Mouse (Mus musculus) small intestine, adult 2 months (tissue): ENCODE results near the gene Csnk1d. TPM values are rescaled to one million over a fixed set of nuclear protein-coding genes. Genes with fewer than 3 reads are reported as not detected.

Source experiments
- H3K27ac ChIP-seq: fragments of 200-500 bp; 2 replicates; pipeline ENCODE4 v1.5.1; 2012; ENCODE audit warnings: low read depth, low read length, control low read depth, inconsistent platforms; ENCODE audit not compliant: insufficient read depth
- H3K27me3 ChIP-seq: fragments of 200-500 bp; 2 replicates; pipeline ENCODE4 v1.6.1; 2012; ENCODE audit warnings: mild to moderate bottlenecking, moderate library complexity, low read length, inconsistent platforms; ENCODE audit not compliant: control insufficient read depth, insufficient read depth
- H3K36me3 ChIP-seq: fragments of 200-500 bp; 2 replicates; pipeline ENCODE4 v1.6.1; 2012; ENCODE audit warnings: mild to moderate bottlenecking, low read length, control low read depth, inconsistent platforms; ENCODE audit not compliant: control insufficient read depth, insufficient read depth
- H3K4me1 ChIP-seq: fragments of 200-500 bp; 2 replicates; pipeline ENCODE4 v1.6.1; 2012; ENCODE audit warnings: low read length, inconsistent platforms, mixed read lengths; ENCODE audit not compliant: control insufficient read depth, insufficient read depth, insufficient read length
- H3K4me3 ChIP-seq: fragments of 200-500 bp; 2 replicates; pipeline ENCODE4 v1.5.1; 2012; ENCODE audit warnings: low read depth, mild to moderate bottlenecking, control low read depth, inconsistent platforms, low read length, moderate library complexity
- CTCF ChIP-seq: fragments of 200-500 bp; IDR thresholded peaks from 2 replicates; pipeline ENCODE4 v1.5.1; 2012; ENCODE audit warnings: low read depth, mild to moderate bottlenecking, control low read depth, inconsistent platforms, low read length, moderate library complexity, mixed read lengths; ENCODE audit not compliant: insufficient replicate concordance, insufficient read length; ENCODE audit errors: extremely low read depth
- POLR2A ChIP-seq: fragments of 200-500 bp; IDR thresholded peaks from 2 replicates; pipeline ENCODE4 v1.6.1; 2012; ENCODE audit warnings: low read depth, mild to moderate bottlenecking, control low read depth, inconsistent platforms, low read length, moderate library complexity
- WGBS: fragments of 180-500 bp; shearing (Covaris S2); methylation state at CpG from one replicate; pipeline ENCODE4 v1.1.7; 2018; 5-methylcytosine and 5-hydroxymethylcytosine counted together
- polyA plus RNA-seq: library from polyadenylated mRNA; depleted of rRNA; stranded (reverse); fragments of >200 nt; gene quantifications from 2 replicates; pipeline ENCODE4 v1.2.3, GENCODE M21; 2012

The Csnk1d gene
- polyA plus RNA-seq, 1 experiment: 60.8 TPM

DNA sequence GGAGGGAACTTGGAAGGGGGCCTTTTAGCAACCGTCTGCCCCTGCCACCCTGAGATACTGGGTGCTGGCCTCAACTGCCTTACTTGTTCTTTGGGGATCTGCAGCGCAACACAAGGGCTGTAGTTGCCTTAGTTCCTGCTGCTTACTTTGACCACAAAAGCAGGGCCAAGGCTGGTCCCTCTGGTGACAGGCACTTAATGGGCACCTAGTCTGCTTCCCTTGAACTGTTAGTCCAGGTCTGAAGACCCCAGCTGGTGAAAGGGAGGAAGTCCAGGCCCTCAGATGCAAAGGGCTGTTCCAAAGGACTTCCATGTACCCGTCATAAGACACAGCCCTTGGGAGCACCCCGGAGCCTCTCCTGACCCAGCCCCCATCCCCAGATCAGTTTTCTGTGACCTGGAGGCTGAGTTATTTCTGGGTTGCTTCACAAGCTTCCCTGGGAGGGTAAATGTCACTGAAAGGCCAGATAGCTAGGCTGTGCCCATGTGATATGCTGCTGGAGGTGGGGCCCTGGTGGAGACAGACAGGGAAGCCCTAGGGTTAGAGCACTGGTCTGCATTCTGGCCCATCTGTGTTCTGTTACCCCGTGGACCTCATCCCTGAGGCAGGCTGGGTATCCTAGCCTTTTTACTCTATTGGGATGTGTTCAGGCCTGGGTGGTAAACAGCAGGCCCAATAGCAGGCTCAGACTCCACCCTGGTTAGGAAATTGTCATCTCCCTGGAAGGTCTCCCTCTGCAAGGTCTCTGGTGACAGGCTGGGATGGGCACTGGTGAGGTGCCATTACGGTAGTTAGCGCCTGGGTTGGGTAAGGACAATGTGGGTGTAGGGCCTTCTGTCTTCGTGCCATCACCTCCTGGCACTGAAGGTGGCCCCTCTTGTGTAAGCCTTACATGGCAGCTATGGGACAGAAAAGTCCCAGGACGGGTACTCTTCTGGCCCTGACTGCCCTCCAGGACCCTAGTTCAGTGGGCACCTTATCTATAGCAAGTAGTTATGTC, 39.1 kb downstream of the Csnk1d start:
- H3K27me3 ChIP-seq: no peaks in the 10 kb centered on the region
- H3K27ac ChIP-seq: no peak overlapping the region
- H3K4me3 ChIP-seq: no peak overlapping the region
- no peak for TF ChIP-seq CTCF
- TF ChIP-seq POLR2A: no peak
- H3K4me1 ChIP-seq: peaks cover 29% of the 10 kb centered on the region
- 89% methylated on average over 9 of the region's 9 CpGs for WGBS
- H3K36me3 ChIP-seq: peaks cover 8% of the 10 kb centered on the region

DNA sequence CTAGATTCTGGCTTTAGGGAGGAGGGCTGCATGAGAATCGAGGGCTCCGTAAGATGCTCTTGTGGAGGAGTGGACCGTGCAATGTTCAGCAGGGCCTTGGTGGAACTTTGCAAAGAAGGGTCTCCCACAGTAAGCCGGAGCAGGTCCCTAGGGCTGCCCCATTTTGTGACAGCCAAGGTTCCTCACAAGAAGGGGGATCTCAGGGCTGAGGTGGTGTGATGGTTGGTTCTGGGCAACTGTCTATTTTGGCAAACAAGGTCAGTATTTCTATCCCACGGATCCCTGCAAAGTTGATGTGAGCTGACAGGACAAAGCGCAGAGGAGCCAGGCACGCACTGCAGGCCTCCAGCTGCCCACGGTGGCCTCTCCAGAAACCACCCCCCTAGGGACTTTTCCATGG, 39.9 kb downstream of the Csnk1d start:
- peaks cover 29% of the 10 kb centered on the region for H3K4me1 ChIP-seq
- WGBS: 48% methylated on average over 8 of the region's 8 CpGs
- no peak for TF ChIP-seq CTCF
- no peak for TF ChIP-seq POLR2A
- H3K4me3 ChIP-seq: peak overlapping the region; percentile 72
- no peaks in the 10 kb centered on the region for H3K27me3 ChIP-seq
- no peak overlapping the region for H3K27ac ChIP-seq
- no peaks in the 10 kb centered on the region; the same call in 1 of the 2 replicates for H3K36me3 ChIP-seq

DNA sequence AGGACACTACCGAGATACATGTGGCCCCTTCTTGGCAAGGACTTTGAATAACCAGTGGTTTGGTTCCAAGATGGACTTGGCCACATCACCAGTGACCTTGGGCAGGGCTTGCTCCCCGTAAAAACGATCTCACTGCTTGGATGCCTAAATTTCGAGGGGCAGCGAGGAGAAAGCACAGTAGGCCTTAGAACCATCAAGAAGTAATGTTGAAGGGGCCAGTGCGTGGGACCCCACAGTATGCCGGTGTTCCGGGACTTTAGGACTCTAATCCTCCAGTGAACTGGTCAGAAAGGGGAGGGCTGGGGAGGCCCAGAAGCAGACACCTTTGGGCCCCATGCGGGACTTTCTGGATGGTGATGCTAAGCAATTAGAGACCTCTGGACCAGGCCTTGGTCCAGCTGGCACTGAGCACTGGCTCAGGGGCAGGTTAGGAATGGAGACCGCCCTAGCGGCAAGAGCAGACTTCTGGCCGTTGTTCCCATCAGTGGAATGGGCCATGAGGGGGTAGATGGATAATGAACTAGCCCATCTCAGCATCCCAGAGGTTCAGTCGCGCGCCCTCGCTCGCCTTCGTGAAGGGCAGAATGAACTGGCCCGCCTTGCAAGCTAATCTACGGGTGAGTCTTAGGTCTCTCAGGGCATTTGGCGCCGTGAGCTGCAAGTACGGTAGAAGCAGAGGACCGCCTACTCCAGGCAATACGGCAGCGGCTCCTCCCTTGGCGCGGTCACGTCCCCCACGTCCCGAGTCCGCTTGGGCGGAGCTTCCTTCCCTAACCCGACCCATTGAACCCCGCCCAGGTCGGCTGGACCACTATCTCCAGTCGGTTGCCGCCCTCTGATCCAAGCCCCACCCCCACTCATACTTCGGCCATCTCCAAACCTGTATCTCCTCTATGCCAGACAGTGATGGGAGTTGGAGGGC, 40.6 kb downstream of the Csnk1d start:
- 0 out of 2 replicates have a peak, but pooled peaks have one; percentile 5 for TF ChIP-seq POLR2A
- TF ChIP-seq CTCF: no peak
- Histone ChIP-seq H3K4me3 (peak overlapping the region; percentile 72), H3K27ac (peak overlapping the region; percentile 23; the same call in 1 of the 2 replicates), H3K27me3 (no peaks in the 10 kb centered on the region), H3K4me1 (peaks cover 29% of the 10 kb centered on the region), H3K36me3 (no peaks in the 10 kb centered on the region)
- WGBS: 8% methylated on average over 39 of the region's 39 CpGs

GRCm38 (mm10) chr11:120949863-120950262, 41.3 kb downstream of the Csnk1d start:
- Histone ChIP-seq H3K4me1 (peaks cover 28% of the 10 kb centered on the region), H3K4me3 (peak overlapping the region; percentile 72), H3K36me3 (no peaks in the 10 kb centered on the region), H3K27ac (no peak overlapping the region), H3K27me3 (no peaks in the 10 kb centered on the region)
- TF ChIP-seq POLR2A (peak; percentile 18; the same call in 1 of the 2 replicates), CTCF (no peak)
- 75% methylated on average over 10 of the region's 10 CpGs for WGBS

- Histone ChIP-seq H3K27ac (peak overlapping the region; percentile 55), H3K4me1 (peaks cover 27% of the 10 kb centered on the region), H3K4me3 (peak overlapping the region; percentile 72), H3K27me3 (no peaks in the 10 kb centered on the region), H3K36me3 (no peaks in the 10 kb centered on the region)
- WGBS: 13% methylated on average over 74 of the region's 75 CpGs
- TF ChIP-seq CTCF (no peak), POLR2A (peak; percentile 39; the same call in 1 of the 2 replicates)
Measured at GRCm38 (mm10) chr11:120948861-120949851, 42.0 kb downstream of the Csnk1d start.

- WGBS: 6% methylated on average over 12 of the region's 12 CpGs
Measured at GRCm38 (mm10) chr11:120948328-120948727, 42.8 kb downstream of the Csnk1d start, which contains the start of gene Slc16a3. TSS of gene Slc16a3 (plus strand) at chr11:120948480.

More at GRCm38 (mm10) chr11:120948328-120948727, 42.8 kb downstream of the Csnk1d start, which contains the start of gene Slc16a3:
- peaks cover 27% of the 10 kb centered on the region for H3K4me1 ChIP-seq
- H3K4me3 ChIP-seq: peak within 1 kb of the TSS; percentile 72
- H3K27ac ChIP-seq: peak within 1 kb of the TSS; percentile 55
- TF ChIP-seq POLR2A: no peak
- TF ChIP-seq CTCF: no peak
- no peaks in the 10 kb centered on the region for H3K27me3 ChIP-seq
- no peaks in the 10 kb centered on the region for H3K36me3 ChIP-seq
